Mouse (Mus musculus): Measurements from ENCODE around the gene Tex2. TPM values are rescaled to one million over a fixed set of nuclear protein-coding genes. Genes with fewer than 3 reads are reported as not detected.
A peak's percentile ranks its signal among the peaks of the same experiment; 100 is the strongest.

Gene Tex2
- polyA plus RNA-seq, 1 experiment from 2014 or later = 8.3 TPM

- Histone ChIP-seq H3K4me3 (no peak overlapping the region), H3K4me1 (peaks cover 30% of the 10 kb centered on the region), H3K9me3 (no peaks in the 10 kb centered on the region), H3K27me3 (no peaks in the 10 kb centered on the region), H3K9ac (no peak overlapping the region), H3K27ac (no peak overlapping the region), H3K4me2 (replicated peaks) (no peak overlapping the region), H3K36me3 (no peaks in the 10 kb centered on the region)
- WGBS = 60% methylated on average over 7 of the region's 7 CpGs
- no peak for ATAC-seq (ENCODE audit: insufficient number of reproducible peaks, insufficient read depth, low FRiP score, low TSS enrichment)
Measured at GRCm38 (mm10) chr11:106557398-106557797, 55.8 kb downstream of the Tex2 start.

DNA sequence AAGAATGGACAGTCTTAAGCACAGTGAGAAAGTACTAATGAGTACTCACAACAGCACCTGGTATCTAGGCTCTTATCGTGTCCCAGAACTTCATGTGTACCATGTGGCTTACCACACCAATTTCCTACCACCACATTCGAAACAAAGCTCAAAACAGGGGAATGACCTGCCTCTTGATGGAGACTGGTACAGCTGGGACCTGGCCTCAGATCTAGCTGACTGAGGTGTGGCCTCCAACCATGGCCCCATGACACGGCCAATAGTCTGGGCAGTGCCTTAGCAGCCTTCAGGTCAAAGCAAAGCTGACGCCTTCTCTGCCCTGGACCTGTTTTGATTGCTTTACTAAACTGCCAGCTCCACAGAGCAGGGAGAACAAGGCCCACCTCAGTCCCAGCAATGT lies 56.5 kb downstream of the Tex2 start:
- Histone ChIP-seq H3K9ac (no peak overlapping the region), H3K9me3 (no peaks in the 10 kb centered on the region), H3K27me3 (no peaks in the 10 kb centered on the region), H3K27ac (no peak overlapping the region), H3K36me3 (no peaks in the 10 kb centered on the region), H3K4me3 (no peak overlapping the region), H3K4me2 (replicated peaks) (no peak overlapping the region), H3K4me1 (peaks cover 30% of the 10 kb centered on the region)
- WGBS = 71% methylated on average over 4 of the region's 4 CpGs
- no peak for ATAC-seq (ENCODE audit: insufficient number of reproducible peaks, insufficient read depth, low FRiP score, low TSS enrichment)

GRCm38 (mm10) chr11:106555805-106556615 lies 57.2 kb downstream of the Tex2 start:
- H3K36me3 ChIP-seq = no peaks in the 10 kb centered on the region
- no peak overlapping the region; the same call in 1 of the 2 replicates for H3K27ac ChIP-seq
- no peak overlapping the region for H3K4me3 ChIP-seq
- ATAC-seq (ENCODE audit: insufficient number of reproducible peaks, insufficient read depth, low FRiP score, low TSS enrichment) = 0 out of 2 replicates have a peak, but pooled peaks have one; percentile 35
- 52% methylated on average over 10 of the region's 10 CpGs for WGBS
- H3K4me1 ChIP-seq = peaks cover 30% of the 10 kb centered on the region
- no peak overlapping the region for H3K4me2 ChIP-seq (replicated peaks)
- H3K9me3 ChIP-seq = no peaks in the 10 kb centered on the region
- no peak overlapping the region for H3K9ac ChIP-seq
- no peaks in the 10 kb centered on the region for H3K27me3 ChIP-seq

- Histone ChIP-seq H3K36me3 (peaks cover 11% of the 10 kb centered on the region), H3K4me3 (no peak overlapping the region), H3K4me2 (replicated peaks) (no peak overlapping the region), H3K9me3 (no peaks in the 10 kb centered on the region), H3K27me3 (no peaks in the 10 kb centered on the region), H3K27ac (no peak overlapping the region), H3K9ac (no peak overlapping the region), H3K4me1 (peaks cover under 1% of the 10 kb centered on the region; the same call in 1 of the 2 replicates)
- 93% methylated on average over 3 of the region's 4 CpGs for WGBS
- no peak for ATAC-seq (ENCODE audit: insufficient number of reproducible peaks, insufficient read depth, low FRiP score, low TSS enrichment)
Measured at GRCm38 (mm10) chr11:106550398-106550797, 62.8 kb downstream of the Tex2 start.

DNA sequence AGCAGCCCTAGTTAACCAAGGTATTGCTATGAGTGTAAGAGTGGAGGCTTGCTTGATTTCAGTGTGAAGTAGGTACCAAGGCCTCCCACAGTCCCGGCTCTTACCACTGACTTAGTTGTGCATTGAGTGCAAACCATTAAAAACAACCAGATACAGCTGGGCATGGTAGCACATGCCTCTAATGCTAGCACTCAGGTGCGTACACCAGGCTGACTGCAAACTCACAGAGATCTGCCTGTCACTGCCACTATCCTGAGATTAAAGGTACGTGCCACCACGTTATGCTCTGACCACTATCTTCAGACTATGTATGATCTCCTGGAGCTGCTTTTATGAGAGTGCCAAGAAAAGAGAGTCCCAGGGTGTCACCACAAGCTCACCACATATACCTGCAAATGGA lies 67.1 kb downstream of the Tex2 start:
- Histone ChIP-seq H3K9me3 (no peaks in the 10 kb centered on the region), H3K4me1 (no peaks in the 10 kb centered on the region)

GRCm38 (mm10) chr11:106544916-106545315 lies 68.3 kb downstream of the Tex2 start:
- Histone ChIP-seq H3K27me3 (no peaks in the 10 kb centered on the region), H3K36me3 (peaks cover 26% of the 10 kb centered on the region), H3K9me3 (no peaks in the 10 kb centered on the region), H3K27ac (no peak overlapping the region), H3K4me1 (no peaks in the 10 kb centered on the region), H3K4me2 (replicated peaks) (no peak overlapping the region), H3K9ac (no peak overlapping the region), H3K4me3 (no peak overlapping the region)
- no peak for ATAC-seq (ENCODE audit: insufficient number of reproducible peaks, insufficient read depth, low FRiP score, low TSS enrichment)
- WGBS = 90% methylated on average over 9 of the region's 9 CpGs

More for the DNA sequence above, 67.1 kb downstream of the Tex2 start:
- 92% methylated on average over 4 of the region's 4 CpGs for WGBS
- no peaks in the 10 kb centered on the region for H3K27me3 ChIP-seq
- ATAC-seq (ENCODE audit: insufficient number of reproducible peaks, insufficient read depth, low FRiP score, low TSS enrichment) = no peak
- H3K36me3 ChIP-seq = peaks cover 26% of the 10 kb centered on the region
- no peak overlapping the region for H3K27ac ChIP-seq
- no peak overlapping the region for H3K9ac ChIP-seq
- H3K4me3 ChIP-seq = no peak overlapping the region
- H3K4me2 ChIP-seq (replicated peaks) = no peak overlapping the region

DNA sequence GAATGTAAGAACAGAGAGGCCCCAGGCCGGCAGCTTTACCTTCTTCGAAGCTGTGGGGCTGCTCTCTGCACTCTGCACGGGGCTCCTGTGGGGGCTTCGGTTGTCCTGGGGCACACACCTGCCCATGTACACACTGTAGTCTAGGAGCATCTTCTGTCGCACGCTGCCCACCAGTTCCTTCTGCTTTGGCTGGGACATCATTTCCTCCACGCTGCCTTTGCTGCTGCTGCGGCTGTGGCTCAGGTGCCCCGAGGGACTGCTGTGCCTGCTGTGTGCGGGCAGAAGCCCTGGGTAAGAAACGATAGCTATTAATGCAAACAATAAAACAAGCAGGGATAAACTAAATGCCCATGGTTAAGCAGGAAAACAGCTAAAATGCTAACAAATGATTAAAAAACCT lies 69.1 kb downstream of the Tex2 start:
- Histone ChIP-seq H3K9ac (no peak overlapping the region), H3K27ac (no peak overlapping the region), H3K4me3 (no peak overlapping the region), H3K4me1 (no peaks in the 10 kb centered on the region), H3K27me3 (no peaks in the 10 kb centered on the region), H3K36me3 (peaks cover 26% of the 10 kb centered on the region), H3K4me2 (replicated peaks) (no peak overlapping the region), H3K9me3 (no peaks in the 10 kb centered on the region)
- no peak for ATAC-seq (ENCODE audit: insufficient number of reproducible peaks, insufficient read depth, low FRiP score, low TSS enrichment)
- 88% methylated on average over 11 of the region's 11 CpGs for WGBS

DNA sequence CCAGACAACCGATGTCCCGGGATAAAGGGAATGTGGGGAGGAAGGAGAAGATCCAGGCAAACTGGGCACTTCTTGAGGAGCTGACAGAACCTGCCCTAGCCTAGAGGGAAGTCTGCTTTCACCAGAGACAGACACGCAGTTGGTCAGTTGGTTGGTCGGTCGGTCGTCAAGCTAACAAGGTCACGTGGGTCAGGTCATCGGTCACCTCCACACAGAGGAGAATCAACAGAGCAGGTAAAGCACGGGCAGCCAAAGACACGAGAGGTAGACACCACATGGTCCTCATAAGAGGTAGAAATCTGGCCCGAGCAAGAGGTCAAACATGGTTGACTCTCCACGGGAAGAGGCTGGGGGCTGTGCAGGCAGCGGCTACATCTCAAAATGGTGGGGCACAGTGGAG lies 70.2 kb downstream of the Tex2 start:
- no peak for ATAC-seq (ENCODE audit: insufficient number of reproducible peaks, insufficient read depth, low FRiP score, low TSS enrichment)
- no peak overlapping the region for H3K4me2 ChIP-seq (replicated peaks)
- H3K36me3 ChIP-seq = peaks cover 23% of the 10 kb centered on the region
- no peak overlapping the region for H3K4me3 ChIP-seq
- no peak overlapping the region for H3K9ac ChIP-seq
- no peaks in the 10 kb centered on the region for H3K4me1 ChIP-seq
- no peak overlapping the region for H3K27ac ChIP-seq
- WGBS = 72% methylated on average over 13 of the region's 13 CpGs
- H3K27me3 ChIP-seq = no peaks in the 10 kb centered on the region
- no peaks in the 10 kb centered on the region for H3K9me3 ChIP-seq

GRCm38 (mm10) chr11:106542385-106542784 lies 70.8 kb downstream of the Tex2 start:
- Histone ChIP-seq H3K9me3 (no peaks in the 10 kb centered on the region), H3K27me3 (no peaks in the 10 kb centered on the region), H3K4me1 (no peaks in the 10 kb centered on the region), H3K9ac (no peak overlapping the region; the same call in 1 of the 2 replicates), H3K27ac (no peak overlapping the region), H3K4me3 (no peak overlapping the region), H3K36me3 (peaks cover 21% of the 10 kb centered on the region), H3K4me2 (replicated peaks) (no peak overlapping the region)
- no peak for ATAC-seq (ENCODE audit: insufficient number of reproducible peaks, insufficient read depth, low FRiP score, low TSS enrichment)

- no peaks in the 10 kb centered on the region for H3K4me1 ChIP-seq
- peaks cover 17% of the 10 kb centered on the region for H3K36me3 ChIP-seq
- H3K27me3 ChIP-seq = no peaks in the 10 kb centered on the region
- H3K4me2 ChIP-seq (replicated peaks) = no peak overlapping the region
- H3K27ac ChIP-seq = no peak overlapping the region
- no peak overlapping the region for H3K4me3 ChIP-seq
- no peak for ATAC-seq (ENCODE audit: insufficient number of reproducible peaks, insufficient read depth, low FRiP score, low TSS enrichment)
- WGBS = 65% methylated on average over 13 of the region's 13 CpGs
- H3K9me3 ChIP-seq = no peaks in the 10 kb centered on the region
- no peak overlapping the region for H3K9ac ChIP-seq
Measured at GRCm38 (mm10) chr11:106540506-106541268, 72.5 kb downstream of the Tex2 start.

DNA sequence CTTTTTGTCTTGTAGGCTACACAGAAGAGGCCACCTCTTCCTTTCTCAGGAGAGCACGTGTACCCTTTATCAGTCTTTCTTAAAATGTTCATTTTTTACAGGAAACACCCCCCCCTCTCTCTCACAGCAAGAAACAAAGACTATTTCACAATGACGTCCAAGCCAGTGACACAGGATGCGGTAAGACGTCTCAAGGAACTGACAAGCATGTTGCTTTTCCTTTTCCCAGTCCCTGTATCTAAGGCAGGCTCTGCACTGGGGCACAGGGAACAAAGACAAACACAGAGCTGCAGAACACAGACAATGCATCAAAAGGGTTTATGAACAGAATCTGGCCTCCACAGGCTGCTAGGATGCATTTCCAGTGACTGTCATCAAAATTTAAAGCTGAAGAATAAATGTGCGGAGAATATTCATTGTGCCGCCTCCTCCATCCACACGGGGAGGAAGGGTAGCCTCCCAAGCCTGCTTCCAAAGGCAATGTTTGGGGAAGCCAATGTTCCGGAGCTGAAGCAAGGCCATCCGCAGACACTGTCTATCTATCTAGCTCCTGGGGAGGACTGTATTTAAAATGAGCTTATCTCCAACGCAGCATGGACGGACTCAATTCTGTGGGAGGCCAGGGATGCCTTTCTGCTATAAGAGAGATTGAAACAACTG lies 76.8 kb downstream of the Tex2 start:
- 74% methylated on average over 11 of the region's 11 CpGs for WGBS
- no peaks in the 10 kb centered on the region for H3K27me3 ChIP-seq

More for the DNA sequence above, 76.8 kb downstream of the Tex2 start:
- no peaks in the 10 kb centered on the region for H3K9me3 ChIP-seq
- H3K4me3 ChIP-seq = no peak overlapping the region
- H3K27ac ChIP-seq = no peak overlapping the region
- 0 out of 2 replicates have a peak, but pooled peaks cover 3% of the 10 kb centered on the region for H3K36me3 ChIP-seq
- no peak overlapping the region for H3K4me2 ChIP-seq (replicated peaks)
- peaks cover 13% of the 10 kb centered on the region for H3K4me1 ChIP-seq
- no peak for ATAC-seq (ENCODE audit: insufficient number of reproducible peaks, insufficient read depth, low FRiP score, low TSS enrichment)
- H3K9ac ChIP-seq = no peak overlapping the region

All from embryonic facial prominence, embryonic 12.5 days (tissue).